Mouse (Mus musculus): ENCODE data around the gene Slc2a1.

- TF ChIP-seq CTCF (IDR thresholded peaks at IDR 0.05; ENCODE audit: control insufficient read depth, insufficient read depth, low read length) (no peak), POLR2A (IDR thresholded peaks at IDR 0.05; ENCODE audit: borderline replicate concordance, control insufficient read depth, low read depth, low read length) (no peak)
These were observed 2.9 kb downstream of the Slc2a1 start for GRCm38 (mm10) chr4:119111410-119111809.
